Mouse (Mus musculus) intestine, embryonic 16.5 days (tissue): ENCODE measurements around the gene Gm20820. TPM values are rescaled to one million over a fixed set of nuclear protein-coding genes. Genes with fewer than 3 reads are reported as not detected.
"Not testable (repeated sequence)": the region's sequence is repeated elsewhere in the genome, so short reads cannot be mapped to it uniquely, and the experiment has no call there.

Experiments
- ATAC-seq: fragments of 200-750 bp; cut with Nextera tagmentation; 2 replicates; pipeline ENCODE4 v1.8.0; 2017; ENCODE audit warnings: moderate TSS enrichment, moderate library complexity
- H3K27ac ChIP-seq: fragments of 300-500 bp; sonication (generic); 2 replicates; pipeline ENCODE4 v1.5.1; 2014; ENCODE audit warnings: mild to moderate bottlenecking, low read length
- H3K27me3 ChIP-seq: fragments of 300-500 bp; sonication (generic); replicated peaks from 2 replicates; pipeline ENCODE4 v1.6.1; 2014; ENCODE audit warnings: low read length, control low read depth, mixed read lengths; ENCODE audit not compliant: control insufficient read depth, insufficient read depth
- H3K36me3 ChIP-seq: fragments of 300-500 bp; sonication (generic); 2 replicates; pipeline ENCODE4 v1.6.1; 2014; ENCODE audit warnings: low read length, control low read depth; ENCODE audit not compliant: control insufficient read depth, insufficient read depth
- H3K4me1 ChIP-seq: fragments of 300-500 bp; sonication (generic); 2 replicates; pipeline ENCODE4 v1.6.1; 2014; ENCODE audit warnings: low read length, control low read depth, mixed read lengths; ENCODE audit not compliant: control insufficient read depth, insufficient read depth
- H3K4me2 ChIP-seq: fragments of 300-500 bp; sonication (generic); 2 replicates; pipeline ENCODE4 v1.6.1; 2014; ENCODE audit warnings: low read depth, low read length, control low read depth
- H3K4me3 ChIP-seq: fragments of 300-500 bp; sonication (generic); 2 replicates; pipeline ENCODE4 v1.5.1; 2014; ENCODE audit warnings: mild to moderate bottlenecking, low read length
- H3K9ac ChIP-seq: fragments of 300-500 bp; sonication (generic); 2 replicates; pipeline ENCODE4 v1.6.1; 2014; ENCODE audit warnings: low read depth, low read length
- H3K9me3 ChIP-seq: fragments of 300-500 bp; sonication (generic); 2 replicates; pipeline ENCODE4 v1.6.1; 2016; ENCODE audit warnings: low read length, control low read depth; ENCODE audit not compliant: control insufficient read depth
- WGBS: fragments of 180-500 bp; shearing (Covaris S2); extraction: QIAGEN DNeasy Blood & Tissue Kit; methylation state at CpG from one replicate; pipeline ENCODE4 v1.1.7; 2014; 5-methylcytosine and 5-hydroxymethylcytosine counted together
- polyA plus RNA-seq: library from polyadenylated mRNA; unstranded; fragments of >200 nt; fragmentation: Nextera tagmentation; extraction: Ambion mirVana; gene quantifications from 2 replicates; pipeline ENCODE4 v1.2.1, GENCODE M21; 2015

Gm20820 gene
- polyA plus RNA-seq: not detected in 2 replicates

GRCm38 (mm10) chrY:86061472-86061871, at the start of gene Gm20820:
TSS of gene Gm20820 (plus strand) at chrY:86061772.
- not testable (repeated sequence) for H3K27ac ChIP-seq, H3K27me3 ChIP-seq, H3K9me3 ChIP-seq, H3K4me1 ChIP-seq, H3K4me2 ChIP-seq, H3K9ac ChIP-seq, H3K4me3 ChIP-seq, H3K36me3 ChIP-seq, ATAC-seq
- WGBS: no CpG with 5 or more reads among the region's 6 CpGs
